Mouse (Mus musculus) megakaryocyte, adult 5-6 weeks (primary cell): ENCODE data around the gene Tmem120b. TPM values are rescaled to one million over a fixed set of nuclear protein-coding genes. Genes with fewer than 3 reads are reported as not detected.

Experiments used
- ATAC-seq: 2 replicates; pipeline ENCODE4 v1.8.0; 2016; ENCODE audit warnings: mild to moderate bottlenecking, inconsistent platforms; ENCODE audit not compliant: poor library complexity, severe bottlenecking
- total RNA-seq, 2 experiments: library from RNA; stranded (forward) in 1 of 2; stranded (reverse) in 1 of 2; fragments of 153-499, 151-499 nt in 1 of 2; fragments of 221-1000, 200-1000 nt in 1 of 2; gene quantifications; 2 replicates each; pipeline versions ENCODE4 v1.2.3 to v1.2.4; 2015 to 2017

Gene Tmem120b
- total RNA-seq, 2 experiments from 2014 or later = 0.29 to 2.5 TPM

GRCm38 (mm10) chr5:123125638-123126406, 57.6 kb downstream of the Tmem120b start:
- ATAC-seq = peak; percentile 65

- ATAC-seq = no peak
Measured at GRCm38 (mm10) chr5:123127031-123127430, 58.8 kb downstream of the Tmem120b start.

- ATAC-seq = peak; percentile 69
Measured at GRCm38 (mm10) chr5:123128426-123129169, 60.4 kb downstream of the Tmem120b start.

GRCm38 (mm10) chr5:123129170-123129757, 61.0 kb downstream of the Tmem120b start:
- ATAC-seq = no peak

GRCm38 (mm10) chr5:123130030-123130813, 62.0 kb downstream of the Tmem120b start:
- no peak for ATAC-seq

GRCm38 (mm10) chr5:123130814-123131148, 62.6 kb downstream of the Tmem120b start:
- no peak for ATAC-seq

GRCm38 (mm10) chr5:123132308-123133071, 64.3 kb downstream of the Tmem120b start, which contains the start of gene Rhof:
TSS of gene Rhof (minus strand) at chr5:123132692.
- peak; percentile 56 for ATAC-seq

GRCm38 (mm10) chr5:123133083-123133783, 65.0 kb downstream of the Tmem120b start:
- peak; percentile 25 for ATAC-seq

GRCm38 (mm10) chr5:123133784-123134143, 65.5 kb downstream of the Tmem120b start:
- no peak for ATAC-seq

GRCm38 (mm10) chr5:123134186-123134874, 66.1 kb downstream of the Tmem120b start:
- ATAC-seq = no peak

GRCm38 (mm10) chr5:123134875-123135382, 66.7 kb downstream of the Tmem120b start:
- ATAC-seq = no peak

GRCm38 (mm10) chr5:123135471-123136360, 67.5 kb downstream of the Tmem120b start:
- ATAC-seq = peak; percentile 11; the same call in 1 of the 2 replicates

- 0 out of 2 replicates have a peak, but pooled peaks have one; percentile 7 for ATAC-seq
Measured at GRCm38 (mm10) chr5:123136361-123137043, 68.3 kb downstream of the Tmem120b start.

GRCm38 (mm10) chr5:123137044-123137909, 69.1 kb downstream of the Tmem120b start:
- no peak for ATAC-seq

GRCm38 (mm10) chr5:123137910-123138229, 69.7 kb downstream of the Tmem120b start:
- no peak for ATAC-seq

GRCm38 (mm10) chr5:123138230-123138911, 70.2 kb downstream of the Tmem120b start:
- ATAC-seq = no peak
